Mouse (Mus musculus): Measurements from ENCODE around the gene Lpo.

- TF ChIP-seq EP300 (IDR thresholded peaks at IDR 0.05) = no peak
- no peak for TF ChIP-seq CTCF (IDR thresholded peaks at IDR 0.05)
Measured at GRCm38 (mm10) chr11:87854550-87854949, 26.5 kb upstream of the Lpo start.
